Mouse (Mus musculus) megakaryocyte, embryonic 14.5 days (primary cell): Measurements from ENCODE around the gene 1700102P08Rik.

Source experiments
- FLI1 ChIP-seq: IDR thresholded peaks from 2 replicates; pipeline ENCODE4 v1.6.1; 2012; ENCODE audit warnings: low read length, inconsistent platforms, mixed read lengths
- GATA1 ChIP-seq: IDR thresholded peaks from 3 replicates; pipeline ENCODE4 v1.6.1; 2012; ENCODE audit warnings: mixed read lengths, low read length, inconsistent platforms, borderline replicate concordance

DNA sequence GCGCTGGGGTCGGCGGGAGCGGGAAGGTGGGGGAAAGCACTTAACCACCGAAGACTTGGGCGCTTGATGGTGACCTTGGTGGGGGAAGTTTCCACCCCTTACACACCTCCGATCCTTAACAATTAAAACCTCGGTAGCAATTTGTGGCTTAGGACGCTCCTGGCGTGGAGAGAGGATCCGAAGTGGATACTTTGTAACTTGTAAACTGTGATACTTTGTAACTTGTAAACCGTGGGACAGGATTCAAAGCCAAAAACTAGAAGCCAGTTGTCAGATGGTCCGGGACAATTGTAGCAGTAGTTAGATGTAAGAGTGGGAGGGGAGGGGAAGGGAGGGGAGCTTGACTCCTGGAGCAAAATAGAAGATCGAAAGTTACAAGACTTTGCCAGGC, 44.3 kb upstream of the 1700102P08Rik start:
- TF ChIP-seq GATA1 (no peak), FLI1 (no peak)
